Mouse (Mus musculus) embryo, embryonic 10 days (tissue): Measurements from ENCODE around the gene Lmbrd2.

Experiments used
- DNase-seq: peaks from one replicate; pipeline ENCODE4 v3.0.0-alpha.2; 2015; ENCODE audit warnings: low spot score

Gene Lmbrd2

DNA sequence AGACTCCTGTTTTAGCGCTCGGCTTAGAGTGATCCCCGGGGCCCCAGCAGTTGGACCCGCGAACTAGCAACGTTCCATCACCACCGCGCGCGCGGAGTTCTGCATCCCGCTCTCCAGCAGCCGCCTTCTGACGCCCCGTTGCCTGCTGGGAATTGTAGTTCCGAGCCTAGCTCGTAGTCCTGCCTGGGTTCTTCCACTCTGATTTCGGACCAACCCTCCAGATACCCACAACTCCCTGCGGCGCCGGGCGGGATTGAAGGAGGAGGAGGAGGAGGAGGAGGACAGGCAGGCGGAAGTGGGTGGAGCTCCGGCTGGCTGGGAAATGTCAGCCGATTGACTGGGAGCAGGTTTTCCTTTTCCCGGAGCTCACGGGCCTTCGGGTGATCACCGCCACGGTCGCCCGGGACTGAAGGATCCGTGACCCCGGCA lies at the start of gene Lmbrd2:
Gene Lmbrd2 (plus strand): TSS at position 299 of the 429 bp plus-strand sequence.
- peak; percentile 99 for DNase-seq

DNA sequence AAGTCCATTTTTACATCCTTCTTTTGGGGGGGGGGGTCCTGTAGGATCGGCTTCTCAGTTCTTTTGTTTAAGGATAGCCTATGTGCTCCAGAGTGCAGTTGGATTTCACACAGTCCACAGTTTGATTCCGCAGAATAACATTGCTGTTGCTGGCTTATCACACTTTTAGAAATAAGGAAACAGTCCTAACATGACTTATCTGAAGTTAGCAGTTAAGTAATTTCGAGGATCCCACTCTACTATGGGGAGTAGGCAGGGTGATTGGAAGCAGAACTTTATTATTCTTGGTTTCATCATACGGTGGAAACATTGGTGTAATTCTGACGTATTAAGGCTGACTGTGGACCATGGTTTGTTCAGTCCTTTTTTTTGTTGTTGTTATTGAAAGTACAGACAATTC lies 49.7 kb upstream of the Lmbrd2 start:
- DNase-seq, result no peak

DNA sequence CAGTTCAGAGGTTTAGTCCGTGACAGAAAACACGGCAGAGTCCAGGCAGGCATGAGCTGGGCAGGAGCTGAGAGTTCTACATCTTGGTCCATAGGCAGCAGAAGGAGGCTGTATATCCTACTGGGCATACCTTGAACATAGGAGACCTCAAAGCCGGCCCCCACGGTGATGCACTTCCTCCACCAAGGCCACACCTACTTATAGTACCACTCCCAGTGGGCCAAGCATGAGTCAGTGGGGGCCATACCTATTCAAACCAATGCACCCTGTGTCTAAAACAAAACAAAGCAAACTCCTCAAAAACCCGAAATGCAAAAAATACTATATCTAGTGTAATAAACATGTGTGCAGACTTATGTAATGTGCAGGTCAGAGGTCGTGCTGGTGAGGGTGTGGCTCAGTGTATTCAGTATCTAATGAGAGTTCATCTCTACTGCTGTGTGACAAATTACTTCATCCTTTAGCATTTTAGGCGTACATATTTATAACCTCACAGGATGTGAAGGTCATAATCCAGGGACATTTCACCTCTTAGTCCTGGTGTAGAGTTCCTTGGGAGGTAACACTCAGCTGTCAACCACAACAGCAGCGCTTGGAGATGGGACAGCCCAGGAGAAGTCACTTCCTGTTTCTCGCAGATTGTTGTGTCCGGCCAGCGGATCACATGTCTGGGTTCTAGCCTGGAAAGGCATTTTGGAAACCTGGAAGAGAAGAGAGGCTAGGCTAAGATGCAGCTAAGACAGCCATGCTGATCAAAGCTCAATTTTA lies 46.6 kb upstream of the Lmbrd2 start:
- DNase-seq, result no peak

DNA sequence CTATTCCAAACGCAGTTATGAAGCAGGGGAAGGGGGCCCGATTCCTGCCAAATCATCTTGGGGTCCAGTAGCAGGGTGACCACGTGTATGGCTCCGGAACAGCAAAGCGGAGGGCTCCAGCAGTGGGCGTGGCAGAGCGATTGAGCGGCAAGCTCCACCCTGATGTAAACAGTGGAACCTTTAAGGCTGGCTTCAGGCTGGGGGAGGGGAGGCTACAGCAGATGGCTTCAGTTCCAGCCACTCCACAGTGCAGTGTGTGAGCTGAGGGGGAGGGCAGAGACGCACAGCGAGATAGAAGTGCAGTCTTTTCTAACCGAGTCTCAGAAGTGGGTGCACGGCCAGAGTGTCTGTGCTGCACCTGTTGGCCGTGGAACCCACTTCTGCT lies 46.0 kb upstream of the Lmbrd2 start:
- DNase-seq, result peak; percentile 80

DNA sequence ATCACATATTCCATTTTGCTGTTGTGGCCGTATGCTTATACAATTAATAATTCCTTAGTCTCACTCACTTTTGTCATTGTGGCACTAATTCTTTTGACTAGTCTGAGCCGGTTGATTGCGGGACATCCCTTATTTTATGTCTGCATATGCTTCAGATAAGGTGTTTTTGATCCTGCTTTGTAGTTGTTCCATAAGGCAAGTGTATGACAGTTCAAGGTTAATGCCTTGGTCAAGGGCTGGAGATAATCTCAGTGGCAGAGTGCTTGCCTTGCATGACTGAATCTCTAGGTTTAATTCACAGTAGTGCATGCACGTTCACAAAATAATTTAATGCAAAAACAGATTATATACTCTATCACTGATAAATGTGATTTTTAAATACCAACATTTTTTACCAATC lies 43.5 kb upstream of the Lmbrd2 start:
- no peak for DNase-seq

DNA sequence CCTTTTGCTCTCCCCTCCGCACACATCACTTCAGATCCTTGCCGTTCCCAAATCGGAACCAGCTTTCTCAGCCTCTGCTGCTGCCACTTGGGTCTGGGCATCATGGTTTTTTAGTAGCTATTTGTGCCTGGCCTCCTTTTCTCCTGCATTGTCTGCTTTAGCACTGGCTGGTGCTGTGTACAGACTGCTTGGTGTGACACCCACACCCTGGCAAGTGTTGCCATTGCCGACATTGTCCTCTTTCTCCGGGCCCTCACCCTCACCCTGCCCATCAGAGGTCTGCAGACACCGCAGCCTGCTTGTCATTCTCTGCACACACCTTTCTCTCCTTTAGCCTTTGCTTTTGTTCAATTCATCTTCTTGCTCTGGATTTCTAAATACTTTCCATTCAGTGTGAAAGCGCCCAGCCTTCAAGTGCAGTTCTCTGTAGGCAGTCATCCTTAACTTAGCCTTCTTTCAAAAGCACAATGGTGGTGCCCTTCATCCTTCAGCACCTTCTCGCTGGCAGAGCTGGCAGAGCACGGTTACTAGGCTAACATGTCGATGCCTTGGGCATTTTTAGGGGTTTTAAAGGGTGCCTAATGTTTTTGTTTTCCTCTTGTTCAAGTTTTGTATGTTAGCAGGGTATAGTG lies 39.8 kb upstream of the Lmbrd2 start:
- DNase-seq, result no peak

DNA sequence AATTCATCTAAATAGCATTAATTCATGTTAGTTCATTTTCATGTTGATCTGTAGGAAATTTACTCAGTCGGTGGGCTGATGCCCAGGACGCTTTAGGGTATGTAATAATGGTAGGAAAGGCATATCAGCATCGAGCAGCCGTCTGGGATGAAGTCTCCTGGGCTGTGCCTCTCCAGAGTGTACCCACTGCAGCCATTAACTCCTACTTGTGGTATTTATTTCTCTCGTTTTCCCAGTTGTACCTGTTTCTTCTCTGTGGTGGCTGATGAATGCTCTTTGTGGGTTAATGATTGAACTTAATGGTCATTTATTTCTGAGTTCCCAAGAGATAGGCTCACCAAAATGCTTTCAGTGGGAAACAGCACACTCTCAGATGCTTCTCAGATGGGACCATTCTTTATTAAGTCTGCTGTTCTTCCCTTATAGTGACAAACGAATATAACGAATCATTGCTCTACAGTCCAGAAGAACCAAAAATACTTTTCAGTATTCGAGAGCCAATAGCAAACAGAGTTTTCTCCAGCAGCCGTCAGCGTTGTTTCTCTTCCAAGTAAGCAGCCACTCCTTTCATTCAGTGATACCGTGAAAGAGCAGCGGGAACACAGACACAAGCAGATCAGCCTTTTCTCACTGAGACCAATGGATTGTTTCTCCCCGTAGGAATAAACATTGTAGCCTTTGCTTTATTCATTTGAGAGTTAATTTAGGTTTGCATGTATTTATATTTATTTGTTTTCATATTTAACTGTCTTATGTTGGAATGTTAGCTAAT lies 33.9 kb upstream of the Lmbrd2 start:
- no peak for DNase-seq

DNA sequence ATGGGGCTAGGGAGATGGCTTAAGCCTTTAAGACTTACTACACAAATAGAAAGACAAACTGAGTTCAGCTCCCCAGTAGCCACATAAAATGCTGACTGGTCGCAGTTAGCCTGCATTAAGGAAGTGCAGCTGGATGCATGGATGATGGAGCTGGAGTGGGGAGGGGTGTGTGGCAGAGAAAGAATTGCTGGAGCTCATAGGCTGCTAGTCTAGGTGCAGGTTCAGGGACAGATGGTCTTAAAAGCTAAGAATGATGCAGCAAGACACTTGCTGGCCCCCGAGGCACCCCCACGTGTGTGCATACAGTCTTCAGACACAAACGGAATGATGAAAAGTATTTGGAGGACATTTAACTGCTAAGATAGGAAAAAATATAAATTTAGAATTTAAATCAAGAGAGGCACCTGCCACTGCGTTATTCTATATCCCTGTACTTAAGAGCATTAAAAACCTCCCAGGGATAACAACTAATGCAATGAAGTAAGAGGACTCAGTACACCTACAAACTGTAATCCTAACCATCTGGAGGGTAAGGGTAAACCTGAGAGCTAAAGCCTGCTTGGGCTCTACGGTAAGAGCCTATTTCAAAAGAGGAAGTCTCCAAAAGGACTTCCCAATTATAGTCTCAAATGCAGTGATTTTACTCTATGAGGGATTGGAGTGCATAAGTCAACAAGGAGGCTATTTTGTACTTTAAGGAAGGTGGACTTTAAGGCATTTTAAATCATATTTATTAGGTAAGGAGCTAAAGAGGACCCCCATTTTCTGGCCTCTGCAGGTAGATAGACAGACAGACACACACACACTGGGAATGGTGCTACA lies 29.6 kb upstream of the Lmbrd2 start:
- DNase-seq, result no peak

DNA sequence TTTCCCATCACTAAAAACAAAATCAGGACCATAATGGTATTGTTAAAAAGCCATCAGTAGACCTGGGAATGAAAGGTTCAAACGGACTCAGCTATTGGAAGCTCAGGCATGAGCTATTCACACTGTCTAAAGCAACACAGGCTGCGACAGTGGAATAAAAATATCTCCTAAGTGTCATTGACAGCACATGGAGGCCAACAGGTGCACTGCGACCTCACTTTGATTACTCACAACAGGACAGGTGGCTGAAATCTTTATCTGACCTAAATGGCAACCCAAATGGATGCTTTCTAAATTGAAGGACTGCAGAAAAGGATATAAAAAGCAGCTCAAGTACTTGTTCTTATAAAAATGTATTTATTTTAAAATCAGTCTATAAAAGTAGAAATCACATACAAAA lies 28.7 kb upstream of the Lmbrd2 start:
- no peak for DNase-seq

DNA sequence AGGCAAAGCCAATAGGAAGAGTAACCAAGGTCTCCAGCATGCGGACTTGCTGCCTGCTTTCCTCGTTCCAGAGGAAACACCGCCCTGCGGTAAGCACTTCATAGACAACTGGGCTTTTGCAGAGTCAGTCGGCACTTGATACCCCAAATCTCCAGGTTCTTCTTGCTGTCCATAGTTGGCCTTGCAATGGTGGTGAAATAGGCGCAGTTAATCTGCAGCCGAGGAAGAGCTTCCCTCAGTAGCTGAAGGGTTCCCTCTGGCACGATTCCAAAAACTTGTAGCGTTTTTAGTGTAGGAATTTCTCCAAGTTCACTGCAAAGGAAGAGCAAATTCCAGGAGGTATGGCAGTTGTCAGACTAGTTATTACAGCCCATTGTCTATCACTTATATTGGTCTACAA lies 26.8 kb upstream of the Lmbrd2 start:
- DNase-seq, result no peak

DNA sequence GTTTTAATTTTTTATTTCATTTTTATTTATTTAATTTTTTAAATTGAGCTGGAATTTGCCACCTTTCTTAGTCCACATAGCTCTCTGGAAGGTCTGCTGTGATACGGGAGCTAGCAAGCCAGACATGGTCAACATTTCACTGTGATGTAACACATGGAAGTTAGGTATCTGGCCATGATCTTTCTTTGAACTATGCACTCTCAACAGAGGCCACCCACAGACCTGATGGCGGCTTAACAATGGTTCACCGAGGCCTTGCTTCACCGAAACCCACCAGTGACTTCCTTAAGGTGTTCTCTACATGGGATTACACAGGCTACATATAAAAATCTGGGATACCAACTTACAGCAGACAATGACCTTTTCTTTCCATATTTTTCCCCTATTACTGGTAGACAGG lies 26.2 kb upstream of the Lmbrd2 start:
- no peak for DNase-seq

DNA sequence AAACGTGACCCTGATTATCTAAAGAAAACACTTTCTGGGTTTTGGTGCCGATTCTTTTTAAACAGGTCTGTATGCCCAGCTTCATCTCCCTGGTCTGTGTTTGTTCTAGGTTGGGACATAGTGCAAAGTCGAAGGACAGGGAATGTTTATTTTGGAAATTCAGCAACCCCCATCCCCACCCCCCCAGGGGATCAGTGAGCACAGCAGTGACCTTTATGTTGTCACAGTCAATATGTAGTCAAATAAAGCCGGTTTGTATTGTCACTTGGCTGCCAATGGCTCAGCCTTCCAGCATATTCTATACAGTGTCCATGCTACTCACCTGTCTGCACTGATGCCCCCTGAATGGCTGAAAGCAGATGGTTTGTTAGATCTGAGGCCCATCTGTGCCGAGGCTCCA lies 25.8 kb upstream of the Lmbrd2 start:
- no peak for DNase-seq

DNA sequence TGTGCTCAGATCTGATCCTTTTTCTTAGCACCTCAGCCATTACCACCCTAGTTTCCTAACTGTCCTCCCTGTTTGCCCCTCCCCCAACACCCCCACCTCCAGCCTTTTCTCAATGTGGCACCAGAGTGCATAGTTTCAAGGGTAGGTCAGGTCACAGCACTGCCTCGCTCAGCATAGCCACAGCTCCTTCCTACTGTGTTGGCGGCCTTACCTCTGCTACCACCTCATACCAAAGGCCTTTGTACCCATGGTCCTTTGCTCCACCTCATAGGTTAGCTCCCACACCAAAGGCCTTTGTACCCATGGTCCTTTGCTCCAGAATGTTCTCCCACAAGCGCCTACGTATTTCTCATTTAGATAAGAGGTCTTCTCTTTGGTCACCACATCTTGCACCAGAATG lies 21.5 kb upstream of the Lmbrd2 start:
- DNase-seq, result no peak

DNA sequence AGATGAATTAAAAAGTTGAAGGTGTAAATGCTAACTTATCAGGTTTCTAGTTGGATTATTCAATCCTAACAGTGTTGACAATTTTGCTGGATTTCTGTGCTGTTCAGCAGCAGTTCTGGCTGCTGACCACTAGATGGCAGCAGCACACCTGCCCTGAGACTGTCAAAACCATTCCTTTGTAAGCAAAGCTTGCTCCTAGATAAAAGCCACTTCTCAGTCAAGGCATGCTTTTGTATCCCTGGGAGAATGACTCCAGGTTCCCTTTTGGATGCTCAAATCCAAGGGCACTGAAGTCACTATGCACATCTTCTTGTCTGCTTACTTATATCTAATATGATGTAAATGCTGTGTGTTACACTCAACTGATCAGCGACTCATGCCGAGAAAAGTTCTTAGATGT lies 20.3 kb upstream of the Lmbrd2 start:
- peak; percentile 74 for DNase-seq

DNA sequence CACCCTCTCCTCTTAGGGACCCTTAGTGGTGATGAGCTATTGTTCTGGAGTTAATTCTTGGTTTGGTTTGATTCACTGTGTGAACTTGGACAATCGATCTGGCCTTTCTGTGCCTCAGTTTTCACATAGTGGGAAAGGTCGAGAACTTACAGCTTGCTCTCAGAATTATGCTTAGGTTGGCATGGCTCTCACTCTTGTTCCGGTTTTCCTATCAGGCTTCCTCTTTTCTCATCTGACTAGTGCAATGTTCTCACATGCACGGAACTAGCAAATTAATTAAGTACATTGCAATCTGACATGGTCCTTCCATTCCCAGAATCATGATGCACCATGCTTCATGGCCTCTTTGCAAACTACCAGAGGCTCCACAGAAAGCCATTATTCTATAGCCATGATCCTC lies 17.4 kb upstream of the Lmbrd2 start:
- DNase-seq, result no peak

DNA sequence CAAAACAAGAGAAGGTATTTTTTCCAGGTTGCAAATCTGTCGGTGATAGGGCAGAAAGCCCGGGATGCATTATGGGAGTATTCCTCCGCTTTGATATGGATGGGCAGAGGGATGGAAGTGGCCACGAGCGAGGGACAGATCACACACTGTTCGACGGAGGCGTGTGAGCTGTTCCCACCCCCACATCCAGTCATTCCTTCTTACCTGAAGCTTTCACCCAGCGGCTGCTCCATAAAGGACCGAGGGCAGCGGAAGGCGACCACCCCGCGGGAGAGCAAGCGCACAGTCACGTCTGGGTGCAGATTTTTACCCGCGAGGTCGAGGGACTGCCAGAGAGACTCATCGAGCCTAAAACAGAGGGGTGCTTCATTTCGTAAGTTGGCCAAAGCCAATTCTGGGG lies 15.5 kb upstream of the Lmbrd2 start:
- DNase-seq, result no peak

DNA sequence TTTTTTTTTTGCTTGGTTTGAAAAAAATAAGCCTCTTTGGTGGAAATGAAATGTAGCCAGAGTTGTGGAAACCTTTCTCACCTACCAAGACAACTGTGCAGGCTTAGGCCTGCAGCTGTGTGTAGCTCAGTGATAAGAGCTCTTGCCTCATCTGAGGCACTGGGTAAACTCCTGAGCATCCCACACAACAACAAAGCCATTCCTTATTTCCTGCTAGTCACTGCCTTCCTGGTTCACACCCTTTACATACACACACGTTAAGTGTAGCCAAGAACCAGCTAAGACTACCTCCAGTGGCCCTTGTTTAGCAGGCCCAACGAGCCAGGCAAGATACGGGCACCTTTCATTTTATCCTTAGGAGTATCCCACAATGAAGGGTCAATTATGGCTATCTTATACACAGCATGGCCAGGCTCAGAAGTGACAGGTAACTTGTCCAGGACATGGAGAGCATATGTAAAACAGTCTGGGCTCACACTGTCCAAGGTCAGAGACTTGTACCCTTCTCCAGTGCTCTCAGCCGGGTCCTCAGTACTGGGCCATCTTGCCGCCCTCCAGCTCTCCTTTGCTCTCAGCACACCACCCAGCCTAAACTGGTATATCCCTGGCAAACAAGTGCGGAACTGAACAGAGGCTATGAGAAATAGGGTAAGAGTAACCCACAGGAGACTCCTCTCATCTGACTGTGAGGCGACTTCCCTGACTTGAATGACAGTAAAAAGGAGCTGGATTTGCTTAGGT lies 13.1 kb upstream of the Lmbrd2 start:
- no peak for DNase-seq

DNA sequence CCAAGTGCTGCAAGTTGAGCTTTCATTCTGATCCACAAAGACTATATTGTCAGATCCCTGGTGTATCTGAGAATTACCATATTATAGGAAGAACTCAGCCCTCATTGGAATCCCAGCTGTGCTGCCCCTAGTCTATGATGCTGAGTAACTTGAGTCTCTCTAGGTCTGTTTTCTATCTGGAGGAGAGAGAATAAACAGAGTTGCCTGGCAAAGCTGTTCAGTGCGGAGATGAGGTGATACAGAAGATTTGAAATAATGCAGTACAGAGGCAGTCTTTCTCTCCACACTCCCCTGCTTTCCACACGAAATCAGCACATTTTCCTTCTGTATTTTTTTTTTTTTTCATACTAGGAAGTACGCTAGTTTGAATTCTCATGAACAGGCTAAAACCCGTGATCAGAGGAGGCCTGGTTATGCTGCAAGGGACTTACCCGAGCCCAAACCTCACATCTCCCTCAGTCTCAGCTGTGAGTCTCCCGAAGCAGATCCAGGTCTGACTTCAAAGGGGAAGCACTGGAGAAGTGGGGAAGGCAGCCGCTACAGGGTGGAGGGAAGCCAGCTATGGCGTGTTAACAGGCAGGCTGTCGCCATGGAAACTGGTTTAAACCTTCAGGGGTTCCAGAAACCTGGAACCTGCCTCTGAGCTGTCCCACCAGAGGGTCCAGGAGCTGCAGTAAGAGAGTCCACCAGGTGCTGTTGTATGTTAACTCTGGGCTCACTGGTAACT lies 9.4 kb upstream of the Lmbrd2 start:
- no peak for DNase-seq

DNA sequence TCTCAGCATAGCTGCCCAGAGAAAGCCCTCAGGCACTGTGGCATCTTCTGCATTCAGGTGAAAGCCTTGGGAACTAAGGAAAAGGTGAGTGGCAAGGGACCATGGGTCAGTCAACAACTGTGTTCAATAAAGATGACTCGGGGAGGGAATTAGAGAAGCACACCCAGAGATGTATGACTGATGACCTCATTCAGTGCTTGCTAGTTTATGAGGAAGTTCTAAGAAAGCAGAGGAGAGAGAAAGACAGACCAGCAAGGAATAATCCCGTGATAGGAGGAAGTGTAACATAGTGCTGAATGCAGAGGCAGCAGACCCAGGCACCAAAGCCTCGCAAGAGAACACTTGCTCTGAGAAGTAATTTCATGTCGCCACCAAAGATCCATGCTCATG lies 8.9 kb upstream of the Lmbrd2 start:
- no peak for DNase-seq

DNA sequence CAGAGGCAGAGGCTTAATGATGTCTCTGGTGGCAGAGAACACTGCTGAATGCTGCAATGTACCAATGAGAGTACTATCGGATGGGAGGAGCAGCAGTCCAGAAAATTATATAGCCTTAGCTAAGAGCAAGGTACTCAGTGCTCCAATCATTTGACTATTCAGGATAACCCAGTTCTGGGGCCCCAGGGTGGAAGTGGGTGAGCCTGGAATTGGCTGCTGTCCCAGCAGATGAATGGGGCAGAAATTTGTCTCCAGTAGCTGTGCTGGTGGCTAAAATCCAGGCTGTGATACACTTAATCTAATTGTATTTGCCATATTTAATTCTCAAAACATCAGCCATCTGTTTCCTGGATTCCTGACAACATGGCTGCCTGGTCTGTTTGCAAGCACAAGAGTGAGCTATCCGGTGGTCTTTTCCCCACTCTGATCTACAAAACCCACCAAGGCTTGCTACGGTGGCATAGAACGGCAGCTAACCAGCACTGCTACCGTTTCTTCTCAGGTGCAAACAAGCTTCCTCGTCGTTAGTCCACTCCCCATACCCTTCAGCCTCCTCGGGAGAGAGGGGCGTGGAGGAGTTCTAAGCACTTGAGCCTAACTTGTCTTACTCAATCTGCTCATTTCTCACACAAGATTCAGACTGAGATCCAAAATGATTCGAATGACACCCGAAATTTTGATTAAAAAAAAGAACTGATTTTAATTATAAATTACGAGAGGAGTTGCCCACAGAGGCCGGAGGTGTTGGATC lies 7.5 kb upstream of the Lmbrd2 start:
- no peak for DNase-seq
